Mouse (Mus musculus): ENCODE results near the gene Tgfbr3l.

- TF ChIP-seq CTCF (IDR thresholded peaks at IDR 0.05; ENCODE audit: low read depth, low read length) (no peak), GATA1 (IDR thresholded peaks at IDR 0.05; ENCODE audit: borderline replicate concordance, low read length) (no peak), GATA2 (IDR thresholded peaks at IDR 0.05; ENCODE audit: borderline replicate concordance, low read depth, low read length) (no peak), TAL1 (conservative IDR thresholded peaks at IDR 0.05; ENCODE audit: low read depth, low read length) (no peak), POLR2AphosphoS5 (IDR thresholded peaks at IDR 0.05; ENCODE audit: insufficient replicate concordance, low read depth, low read length) (no peak)
These were observed 9.4 kb upstream of the Tgfbr3l start, which contains the start of the genes Map2k7 and Gm49320 for GRCm38 (mm10) chr8:4238434-4239192.
